Mouse (Mus musculus): Measurements from ENCODE around the gene 4930467E23Rik.
"Not testable (repeated sequence)": the region's sequence is repeated elsewhere in the genome, so short reads cannot be mapped to it uniquely, and the experiment has no call there.

4930467E23Rik gene

GRCm38 (mm10) chr8:19780658-19781057 lies 51.3 kb downstream of the 4930467E23Rik start:
- intact Hi-C loops (cut with DNase I) = not testable (repeated sequence)

- intact Hi-C loops (cut with DNase I) = not testable (repeated sequence)
Observed at GRCm38 (mm10) chr8:19781328-19782114, 52.1 kb downstream of the 4930467E23Rik start.

GRCm38 (mm10) chr8:19782736-19783135 lies 53.4 kb downstream of the 4930467E23Rik start:
- intact Hi-C loops (cut with DNase I) = not testable (repeated sequence)

GRCm38 (mm10) chr8:19783860-19784259 lies 54.5 kb downstream of the 4930467E23Rik start:
- intact Hi-C loops (cut with DNase I) = not testable (repeated sequence)

GRCm38 (mm10) chr8:19784554-19785364 lies 55.4 kb downstream of the 4930467E23Rik start:
- intact Hi-C loops (cut with DNase I) = not testable (repeated sequence)

- intact Hi-C loops (cut with DNase I) = not testable (repeated sequence)
Observed at GRCm38 (mm10) chr8:19792696-19793095, 63.3 kb downstream of the 4930467E23Rik start.
